Mouse (Mus musculus) CH12F3 (cell line): ENCODE data around the gene Olfr186.
"Not testable (repeated sequence)": the region's sequence is repeated elsewhere in the genome, so short reads cannot be mapped to it uniquely, and the experiment has no call there.

Source experiments
- in situ Hi-C: fragments of 300-500 bp; cut with MboI; formaldehyde crosslinking; loops from 2 replicates; pipeline ENCODE4 v1.14.3; 2020; ENCODE audit warnings: low sequenced_read_pairs

Olfr186 gene

DNA sequence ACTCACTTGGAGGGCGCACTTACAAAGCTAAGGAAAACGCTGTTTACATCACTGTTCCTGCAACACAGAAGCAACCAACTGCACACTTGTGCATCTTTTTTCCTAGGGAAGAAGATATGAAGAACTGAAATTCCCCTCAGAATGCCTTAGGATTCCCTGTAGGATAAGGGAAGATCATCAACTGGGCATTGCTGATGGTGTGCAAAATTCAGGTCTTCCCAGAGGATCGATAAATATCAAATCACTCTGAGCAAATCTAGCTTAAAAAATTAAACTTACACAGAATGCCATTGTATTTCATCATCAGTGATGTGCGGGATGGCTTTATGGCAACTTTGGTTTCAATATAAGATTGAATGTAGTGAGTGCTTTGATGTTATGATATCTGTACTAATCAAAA, at the start of gene Olfr186:
Gene Olfr186 (minus strand): TSS at position 101 of the 400 bp plus-strand sequence.
- in situ Hi-C loops: no loop called here

DNA sequence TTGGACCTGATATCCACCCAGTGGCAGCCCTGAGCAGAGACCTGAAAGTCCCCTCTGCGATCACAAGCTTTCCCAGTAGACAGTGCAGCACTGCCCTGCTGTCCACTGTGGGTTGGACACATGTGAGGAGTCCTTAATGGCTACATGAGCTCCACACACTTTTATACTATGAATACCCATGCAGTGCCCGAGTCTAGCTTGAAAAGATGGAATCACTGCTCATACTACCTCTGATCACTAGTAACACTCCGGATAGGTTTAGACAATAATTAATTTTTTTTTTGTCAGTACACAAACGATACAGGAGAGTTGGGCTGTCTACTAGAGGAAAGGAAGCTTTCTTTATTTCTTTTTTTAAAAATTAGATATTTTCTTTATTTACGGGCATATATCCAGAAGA, 47.8 kb upstream of the Olfr186 start, which contains the start of gene Olfr190:
Gene Olfr190 (minus strand): TSS at position 101 of the 400 bp plus-strand sequence.
- in situ Hi-C loops: no loop called here

DNA sequence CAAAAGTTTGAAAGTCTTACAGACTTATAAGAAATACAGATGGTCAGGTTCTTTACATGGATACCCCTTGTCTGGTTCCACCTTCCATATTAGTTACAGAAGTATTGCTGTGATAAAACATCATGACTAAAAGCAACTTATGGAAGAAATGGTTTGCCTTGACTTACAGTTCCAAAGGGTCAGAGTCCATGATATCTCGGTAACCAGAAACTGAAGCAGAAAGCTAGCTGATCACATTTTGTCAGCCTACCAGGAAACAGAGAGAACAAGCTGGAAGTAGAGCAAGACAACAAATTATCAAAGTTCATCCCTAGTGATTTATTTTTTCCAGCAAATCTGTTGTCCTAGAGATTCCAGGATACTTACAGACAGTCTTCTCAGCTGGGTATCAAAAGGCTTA, 43.4 kb upstream of the Olfr186 start:
- in situ Hi-C loops: no loop called here

DNA sequence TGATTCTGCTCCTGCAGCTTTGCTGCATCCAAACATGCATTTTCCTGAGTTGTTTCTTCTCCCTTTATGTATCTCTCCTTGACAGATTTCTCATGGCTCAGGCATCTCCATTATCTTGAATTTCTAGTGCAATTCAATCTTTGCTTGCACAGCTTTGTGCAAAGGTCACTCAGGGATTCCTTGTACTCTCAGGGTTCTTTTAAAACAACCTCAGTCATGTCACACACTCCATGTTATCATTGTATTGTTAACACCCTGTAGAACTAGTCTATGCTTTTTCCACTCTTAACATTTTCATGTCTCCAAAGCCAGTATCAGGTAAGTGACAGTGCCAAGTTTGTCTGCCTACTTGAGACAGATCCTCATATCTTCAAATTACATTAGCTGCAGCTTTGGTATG, 41.7 kb upstream of the Olfr186 start:
- in situ Hi-C loops: no loop called here

DNA sequence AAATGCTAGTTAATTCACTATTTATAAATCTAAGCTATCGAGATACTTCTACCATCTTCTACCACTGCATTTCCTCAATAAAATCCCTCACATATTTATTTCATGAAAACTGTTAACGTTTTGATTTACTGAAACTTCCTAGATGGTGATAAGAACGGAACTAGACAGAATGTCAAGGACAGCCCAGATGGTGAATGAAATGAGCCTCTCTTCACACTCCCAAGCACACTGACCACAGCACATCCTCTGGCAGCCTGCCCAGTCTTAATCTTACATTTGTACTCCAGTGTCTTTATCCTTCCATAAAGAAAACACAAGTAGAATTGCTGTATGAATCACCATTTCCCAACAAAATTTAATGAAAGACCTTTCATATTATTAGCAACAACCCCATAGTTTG, 32.3 kb upstream of the Olfr186 start:
- in situ Hi-C loops: not testable (repeated sequence)

DNA sequence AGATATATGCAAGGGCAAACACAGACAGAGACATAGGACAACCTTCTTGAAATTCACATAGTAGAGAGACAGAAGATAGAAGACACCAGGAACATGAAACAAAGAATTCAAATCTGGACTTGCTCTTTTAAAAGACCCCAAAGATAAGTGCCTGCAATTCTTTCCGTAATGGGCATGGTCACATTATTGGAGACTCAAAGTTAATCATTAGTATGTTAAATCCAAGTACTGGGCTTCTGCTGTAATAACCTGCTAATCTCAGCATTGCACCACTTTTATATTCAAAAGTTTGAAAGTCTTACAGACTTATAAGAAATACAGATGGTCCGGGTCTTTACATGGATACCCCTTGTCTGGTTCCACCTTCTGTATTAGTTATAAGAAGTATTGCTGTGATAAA, 19.2 kb upstream of the Olfr186 start:
- in situ Hi-C loops: not testable (repeated sequence)

DNA sequence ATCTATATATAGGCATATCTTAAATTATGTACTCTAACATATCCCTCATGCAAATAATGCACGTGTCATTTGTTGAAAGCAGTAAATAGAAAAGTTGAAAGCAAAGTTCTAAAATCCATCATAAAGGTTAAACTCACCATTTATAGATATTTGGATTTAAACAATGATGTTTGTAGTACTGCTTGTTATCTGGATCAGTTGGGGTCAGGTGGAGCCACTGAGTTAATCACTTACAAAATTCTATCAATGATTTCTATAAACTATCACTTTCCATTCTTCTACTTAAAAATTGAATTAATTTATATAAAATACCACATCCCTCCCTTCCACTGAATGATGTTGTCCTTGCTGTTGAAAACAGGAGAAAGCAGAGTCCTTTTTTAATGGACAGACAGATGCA, 18.8 kb upstream of the Olfr186 start:
- in situ Hi-C loops: no loop called here

DNA sequence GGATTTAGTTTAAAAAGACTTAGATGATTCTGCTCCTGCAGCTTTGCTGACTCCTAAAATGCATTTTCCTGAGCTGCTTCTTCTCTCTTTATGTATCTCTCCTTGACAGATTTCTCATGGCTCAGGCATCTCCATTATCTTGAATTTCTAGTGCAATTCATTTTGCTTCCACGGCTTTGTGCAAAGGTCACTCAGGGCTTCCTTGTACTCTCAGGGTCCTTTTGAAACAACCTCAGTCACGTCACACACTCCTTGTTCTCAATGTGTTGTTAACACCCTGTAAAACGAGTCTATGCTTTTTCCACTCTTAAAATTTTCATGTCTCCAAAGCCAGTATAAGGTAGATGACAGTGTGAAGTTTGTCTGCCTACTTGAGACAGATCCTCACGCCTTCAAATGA, 17.5 kb upstream of the Olfr186 start:
- in situ Hi-C loops: no loop called here

DNA sequence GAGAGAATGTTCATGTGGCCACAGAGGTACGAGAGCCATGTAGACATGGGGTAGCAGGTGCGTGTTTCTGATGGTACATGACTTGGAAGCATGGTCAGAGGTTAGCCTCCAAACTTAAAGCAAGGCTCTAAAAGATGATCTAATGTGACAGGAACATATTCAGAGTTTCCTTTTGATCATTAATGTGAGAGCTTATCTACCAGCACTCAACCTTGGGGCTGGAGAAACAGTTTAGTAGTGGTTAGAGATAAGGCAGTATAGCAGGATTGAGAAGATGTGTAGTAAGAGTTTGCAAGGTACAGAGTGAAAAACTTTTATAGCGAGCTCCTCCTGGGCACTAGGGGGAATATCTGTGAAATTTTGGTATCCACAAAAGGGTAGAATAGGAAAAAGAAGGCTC, 15.7 kb upstream of the Olfr186 start:
- in situ Hi-C loops: no loop called here

DNA sequence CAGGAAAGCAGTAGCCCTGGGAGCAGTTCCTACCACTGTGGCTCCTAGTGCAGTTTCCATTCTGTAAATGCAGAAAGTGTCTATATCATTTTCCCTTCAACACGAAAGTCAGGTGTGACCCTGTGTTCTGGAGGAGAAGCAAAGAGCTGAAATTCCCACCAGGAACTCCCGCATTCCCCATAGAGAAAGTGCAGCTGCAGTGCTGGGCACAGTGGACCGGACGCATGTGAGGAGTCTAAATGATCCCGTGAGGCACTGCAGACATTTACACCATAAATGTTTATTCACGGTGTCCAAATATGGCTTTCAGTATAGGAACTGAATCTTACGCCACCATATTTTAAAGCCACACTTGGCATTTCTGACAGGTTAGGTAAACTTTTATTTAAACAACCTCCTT, 9.6 kb upstream of the Olfr186 start, which contains the start of gene Olfr187:
Gene Olfr187 (minus strand): TSS at position 58 of the 400 bp plus-strand sequence.
- in situ Hi-C loops: no loop called here

DNA sequence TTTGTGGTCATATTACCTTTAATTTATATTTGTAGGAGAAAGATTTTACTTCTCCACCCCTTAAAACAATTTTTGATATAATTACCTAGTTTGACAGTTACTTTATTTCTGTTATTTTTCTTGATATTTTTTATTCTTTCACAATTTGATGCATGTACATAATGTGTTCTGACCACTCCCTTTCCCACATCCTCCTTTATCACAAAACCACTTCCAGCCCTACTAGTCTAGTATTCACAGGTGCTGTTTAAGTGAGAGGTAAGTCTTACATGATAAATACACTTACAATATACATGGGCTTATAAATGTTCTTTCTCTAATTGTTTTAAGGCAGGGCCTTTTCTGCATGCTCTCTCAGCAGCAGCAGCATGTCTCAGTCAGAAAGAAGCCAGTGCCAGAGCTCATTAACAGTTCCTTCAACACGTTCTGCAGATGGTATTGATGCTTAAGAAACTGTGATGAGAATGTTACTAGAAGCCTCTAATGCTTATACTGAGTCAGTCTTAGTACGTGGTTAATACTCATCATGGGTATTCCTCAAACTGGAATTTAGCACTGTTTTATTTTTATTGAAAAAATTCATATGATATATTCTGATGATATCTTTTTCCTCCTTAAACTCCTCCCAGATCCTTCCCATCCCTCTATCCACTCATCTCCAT, 16.6 kb downstream of the Olfr186 start:
- in situ Hi-C loops: no loop called here

DNA sequence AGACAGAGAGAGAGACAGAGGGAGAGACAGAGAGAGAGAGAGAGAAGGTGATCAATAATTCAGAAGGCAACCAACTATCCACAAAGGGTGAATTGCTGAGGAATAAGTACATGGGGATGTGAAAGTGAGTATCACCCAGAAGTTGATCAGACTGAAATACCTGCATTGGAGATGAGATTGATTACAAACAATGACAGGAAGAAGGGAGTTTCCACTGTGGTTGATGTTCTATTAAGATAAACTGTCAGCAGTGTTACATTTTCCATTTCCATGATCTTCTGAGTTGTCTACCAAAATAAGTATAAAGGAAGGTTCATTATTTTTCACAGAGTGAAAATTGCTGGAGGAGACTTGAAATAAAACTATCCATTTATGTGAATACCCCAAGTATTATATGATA, 22.9 kb downstream of the Olfr186 start:
- in situ Hi-C loops: no loop called here

DNA sequence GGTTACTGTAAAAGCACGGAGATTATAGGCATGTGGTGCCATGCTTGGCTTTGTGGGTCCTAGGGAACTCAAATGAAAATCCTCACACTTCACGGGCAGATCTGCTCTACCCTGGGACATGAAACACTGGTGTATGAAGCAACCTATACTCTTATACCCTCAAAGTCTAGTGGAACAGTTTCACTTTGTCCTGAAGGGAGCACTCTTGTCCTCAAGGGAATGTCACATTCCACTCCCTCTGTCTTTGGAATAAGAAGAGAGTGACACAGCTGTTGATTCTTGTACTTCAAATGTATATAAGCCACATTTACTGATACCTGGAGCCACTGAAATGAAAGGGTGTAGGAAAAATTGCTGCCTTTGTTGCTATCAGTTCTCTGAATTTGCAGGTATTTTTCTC, 35.0 kb downstream of the Olfr186 start, which contains the start of gene Olfr183:
Gene Olfr183 (plus strand): TSS at position 301 of the 400 bp plus-strand sequence.
- in situ Hi-C loops: no loop called here
